Mouse (Mus musculus): ENCODE results near the gene Fshr.
"Not testable (repeated sequence)": the region's sequence is repeated elsewhere in the genome, so short reads cannot be mapped to it uniquely, and the experiment has no call there.

Gene Fshr

GRCm38 (mm10) chr17:89200575-89200974, at the start of gene Fshr:
Gene Fshr (minus strand): TSS chr17:89200675.
- in situ Hi-C loops (cut with MboI, MseI), result no loop called here

- in situ Hi-C loops (cut with MboI, MseI), result no loop called here
These were observed 1.7 kb upstream of the Fshr start for GRCm38 (mm10) chr17:89202181-89202580.

GRCm38 (mm10) chr17:89173545-89173944, 26.9 kb downstream of the Fshr start:
- in situ Hi-C loops (cut with MboI, MseI), result no loop called here

GRCm38 (mm10) chr17:89164773-89165172, 35.7 kb downstream of the Fshr start:
- in situ Hi-C loops (cut with MboI, MseI), result no loop called here

GRCm38 (mm10) chr17:89162475-89162874, 38.0 kb downstream of the Fshr start:
- in situ Hi-C loops (cut with MboI, MseI), result no loop called here

- in situ Hi-C loops (cut with MboI, MseI), result not testable (repeated sequence)
These were observed 41.1 kb downstream of the Fshr start for GRCm38 (mm10) chr17:89159343-89159742.

GRCm38 (mm10) chr17:89144806-89145205, 55.7 kb downstream of the Fshr start:
- in situ Hi-C loops (cut with MboI, MseI), result no loop called here

GRCm38 (mm10) chr17:89120023-89120422, 80.5 kb downstream of the Fshr start:
- in situ Hi-C loops (cut with MboI, MseI), result no loop called here

- in situ Hi-C loops (cut with MboI, MseI), result no loop called here
These were observed 81.2 kb downstream of the Fshr start for GRCm38 (mm10) chr17:89119250-89119649.

GRCm38 (mm10) chr17:89113944-89114343, 86.5 kb downstream of the Fshr start:
- in situ Hi-C loops (cut with MboI, MseI), result no loop called here

GRCm38 (mm10) chr17:89100719-89101350, 99.6 kb downstream of the Fshr start:
- in situ Hi-C loops (cut with MboI, MseI), result no loop called here

GRCm38 (mm10) chr17:89099733-89100132, 100.7 kb downstream of the Fshr start:
- in situ Hi-C loops (cut with MboI, MseI), result not testable (repeated sequence)

GRCm38 (mm10) chr17:89089692-89090475, 110.6 kb downstream of the Fshr start:
- in situ Hi-C loops (cut with MboI, MseI), result no loop called here

GRCm38 (mm10) chr17:89082897-89083296, 117.6 kb downstream of the Fshr start:
- in situ Hi-C loops (cut with MboI, MseI), result no loop called here

- in situ Hi-C loops (cut with MboI, MseI), result no loop called here
These were observed 120.8 kb downstream of the Fshr start for GRCm38 (mm10) chr17:89079706-89080105.

GRCm38 (mm10) chr17:89064327-89065095, 136.0 kb downstream of the Fshr start:
- in situ Hi-C loops (cut with MboI, MseI), result no loop called here

GRCm38 (mm10) chr17:89062348-89062949, 138.0 kb downstream of the Fshr start:
- in situ Hi-C loops (cut with MboI, MseI), result no loop called here

GRCm38 (mm10) chr17:89051031-89051563, 149.4 kb downstream of the Fshr start:
- in situ Hi-C loops (cut with MboI, MseI), result no loop called here

- in situ Hi-C loops (cut with MboI, MseI), result loop anchor here (5.0 kb wide), 1 partner anchor 687 kb away; no protein-coding TSS in a partner anchor
These were observed 151.4 kb downstream of the Fshr start for GRCm38 (mm10) chr17:89049071-89049470.

- in situ Hi-C loops (cut with MboI, MseI), result loop anchor here (5.0 kb wide), 1 partner anchor 684 kb away; no protein-coding TSS in a partner anchor
These were observed 154.5 kb downstream of the Fshr start for GRCm38 (mm10) chr17:89046016-89046415.

GRCm38 (mm10) chr17:89036723-89037122, 163.8 kb downstream of the Fshr start:
- in situ Hi-C loops (cut with MboI, MseI), result no loop called here

All from T-helper 1 cell (primary cell).